Mouse (Mus musculus) intestine, embryonic 16.5 days (tissue): ENCODE data around the gene Zdhhc12. TPM values are rescaled to one million over a fixed set of nuclear protein-coding genes. Genes with fewer than 3 reads are reported as not detected.

Experiments used
- ATAC-seq: fragments of 200-750 bp; cut with Nextera tagmentation; 2 replicates; pipeline ENCODE4 v1.8.0; 2017; ENCODE audit warnings: moderate TSS enrichment, moderate library complexity
- H3K27ac ChIP-seq: fragments of 300-500 bp; sonication (generic); 2 replicates; pipeline ENCODE4 v1.5.1; 2014; ENCODE audit warnings: mild to moderate bottlenecking, low read length
- H3K27me3 ChIP-seq: fragments of 300-500 bp; sonication (generic); replicated peaks from 2 replicates; pipeline ENCODE4 v1.6.1; 2014; ENCODE audit warnings: low read length, control low read depth, mixed read lengths; ENCODE audit not compliant: control insufficient read depth, insufficient read depth
- H3K36me3 ChIP-seq: fragments of 300-500 bp; sonication (generic); 2 replicates; pipeline ENCODE4 v1.6.1; 2014; ENCODE audit warnings: low read length, control low read depth; ENCODE audit not compliant: control insufficient read depth, insufficient read depth
- H3K4me1 ChIP-seq: fragments of 300-500 bp; sonication (generic); 2 replicates; pipeline ENCODE4 v1.6.1; 2014; ENCODE audit warnings: low read length, control low read depth, mixed read lengths; ENCODE audit not compliant: control insufficient read depth, insufficient read depth
- H3K4me2 ChIP-seq: fragments of 300-500 bp; sonication (generic); 2 replicates; pipeline ENCODE4 v1.6.1; 2014; ENCODE audit warnings: low read depth, low read length, control low read depth
- H3K4me3 ChIP-seq: fragments of 300-500 bp; sonication (generic); 2 replicates; pipeline ENCODE4 v1.5.1; 2014; ENCODE audit warnings: mild to moderate bottlenecking, low read length
- H3K9ac ChIP-seq: fragments of 300-500 bp; sonication (generic); 2 replicates; pipeline ENCODE4 v1.6.1; 2014; ENCODE audit warnings: low read depth, low read length
- H3K9me3 ChIP-seq: fragments of 300-500 bp; sonication (generic); 2 replicates; pipeline ENCODE4 v1.6.1; 2016; ENCODE audit warnings: low read length, control low read depth; ENCODE audit not compliant: control insufficient read depth
- WGBS: fragments of 180-500 bp; shearing (Covaris S2); extraction: QIAGEN DNeasy Blood & Tissue Kit; methylation state at CpG from one replicate; pipeline ENCODE4 v1.1.7; 2014; 5-methylcytosine and 5-hydroxymethylcytosine counted together
- polyA plus RNA-seq: library from polyadenylated mRNA; unstranded; fragments of >200 nt; fragmentation: Nextera tagmentation; extraction: Ambion mirVana; gene quantifications from 2 replicates; pipeline ENCODE4 v1.2.1, GENCODE M21; 2015

Zdhhc12 gene
- polyA plus RNA-seq, 1 experiment from 2014 or later: 79.0 TPM

GRCm38 (mm10) chr2:30084632-30085031 is 8.8 kb downstream of the Zdhhc12 start:
- H3K4me2 ChIP-seq: peak overlapping the region; percentile 44
- no peaks in the 10 kb centered on the region for H3K27me3 ChIP-seq
- H3K4me3 ChIP-seq: peak overlapping the region; percentile 26
- peak overlapping the region; percentile 54; the same call in 1 of the 2 replicates for H3K9ac ChIP-seq
- no peaks in the 10 kb centered on the region for H3K36me3 ChIP-seq
- H3K27ac ChIP-seq: no peak overlapping the region
- H3K9me3 ChIP-seq: no peaks in the 10 kb centered on the region
- 0 out of 2 replicates have a peak, but pooled peaks have one; percentile 43 for ATAC-seq
- WGBS: 33% methylated on average over 12 of the region's 12 CpGs
- 0 out of 2 replicates have a peak, but pooled peaks cover 7% of the 10 kb centered on the region for H3K4me1 ChIP-seq

DNA sequence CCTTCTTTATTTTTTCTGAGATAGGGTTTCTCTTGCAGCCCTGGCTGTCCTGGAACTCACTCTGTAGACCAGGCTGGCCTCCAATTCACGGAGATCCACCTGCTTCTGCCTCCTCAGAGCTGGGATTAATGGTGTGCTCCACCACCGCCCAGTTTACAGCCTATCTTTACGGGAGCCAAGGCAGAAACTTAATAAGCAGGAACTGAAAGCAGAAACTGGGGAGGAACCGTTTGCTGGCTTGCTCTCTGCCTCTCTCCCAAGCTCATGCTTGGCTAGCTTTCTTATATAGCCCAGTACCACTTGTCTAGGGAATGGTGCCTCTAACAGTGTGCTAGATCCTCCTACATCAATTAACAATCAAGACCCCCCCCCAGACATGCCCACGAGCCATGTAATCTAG is 9.3 kb downstream of the Zdhhc12 start:
- H3K9ac ChIP-seq: peak overlapping the region; percentile 54; the same call in 1 of the 2 replicates
- no peak overlapping the region for H3K27ac ChIP-seq
- 0 out of 2 replicates have a peak, but pooled peaks cover 7% of the 10 kb centered on the region for H3K4me1 ChIP-seq
- H3K36me3 ChIP-seq: no peaks in the 10 kb centered on the region
- no peaks in the 10 kb centered on the region for H3K9me3 ChIP-seq
- peak overlapping the region; percentile 44; the same call in 1 of the 2 replicates for H3K4me2 ChIP-seq
- 49% methylated on average over 5 of the region's 5 CpGs for WGBS
- no peak overlapping the region; the same call in 1 of the 2 replicates for H3K4me3 ChIP-seq
- ATAC-seq: no peak
- H3K27me3 ChIP-seq: no peaks in the 10 kb centered on the region

- WGBS: 90% methylated on average over 15 of the region's 15 CpGs
- no peaks in the 10 kb centered on the region for H3K27me3 ChIP-seq
- H3K36me3 ChIP-seq: no peaks in the 10 kb centered on the region
- no peak overlapping the region for H3K27ac ChIP-seq
- no peak overlapping the region for H3K4me2 ChIP-seq
- no peaks in the 10 kb centered on the region for H3K9me3 ChIP-seq
- ATAC-seq: no peak
- peaks cover 9% of the 10 kb centered on the region for H3K4me1 ChIP-seq
- no peak overlapping the region for H3K9ac ChIP-seq
- H3K4me3 ChIP-seq: no peak overlapping the region
These were observed 13.2 kb downstream of the Zdhhc12 start for GRCm38 (mm10) chr2:30080181-30080800.

GRCm38 (mm10) chr2:30078760-30079159 is 14.7 kb downstream of the Zdhhc12 start:
- Histone ChIP-seq H3K4me3 (peak overlapping the region; percentile 70; the same call in 1 of the 2 replicates), H3K36me3 (no peaks in the 10 kb centered on the region; the same call in 1 of the 2 replicates), H3K9ac (peak overlapping the region; percentile 79), H3K27ac (peak overlapping the region; percentile 84), H3K9me3 (no peaks in the 10 kb centered on the region), H3K4me2 (peak overlapping the region; percentile 91), H3K4me1 (peaks cover 6% of the 10 kb centered on the region), H3K27me3 (no peaks in the 10 kb centered on the region)
- no peak for ATAC-seq
- WGBS: 65% methylated on average over 4 of the region's 4 CpGs

- Histone ChIP-seq H3K4me2 (peak overlapping the region; percentile 91), H3K4me3 (peak overlapping the region; percentile 70), H3K9ac (peak overlapping the region; percentile 79), H3K9me3 (no peaks in the 10 kb centered on the region), H3K27me3 (no peaks in the 10 kb centered on the region), H3K27ac (peak overlapping the region; percentile 84), H3K36me3 (peaks cover 3% of the 10 kb centered on the region; the same call in 1 of the 2 replicates), H3K4me1 (peaks cover 6% of the 10 kb centered on the region)
- peak; percentile 28 for ATAC-seq
- 8% methylated on average over 10 of the region's 10 CpGs for WGBS
These were observed 15.1 kb downstream of the Zdhhc12 start for GRCm38 (mm10) chr2:30078349-30078712.

DNA sequence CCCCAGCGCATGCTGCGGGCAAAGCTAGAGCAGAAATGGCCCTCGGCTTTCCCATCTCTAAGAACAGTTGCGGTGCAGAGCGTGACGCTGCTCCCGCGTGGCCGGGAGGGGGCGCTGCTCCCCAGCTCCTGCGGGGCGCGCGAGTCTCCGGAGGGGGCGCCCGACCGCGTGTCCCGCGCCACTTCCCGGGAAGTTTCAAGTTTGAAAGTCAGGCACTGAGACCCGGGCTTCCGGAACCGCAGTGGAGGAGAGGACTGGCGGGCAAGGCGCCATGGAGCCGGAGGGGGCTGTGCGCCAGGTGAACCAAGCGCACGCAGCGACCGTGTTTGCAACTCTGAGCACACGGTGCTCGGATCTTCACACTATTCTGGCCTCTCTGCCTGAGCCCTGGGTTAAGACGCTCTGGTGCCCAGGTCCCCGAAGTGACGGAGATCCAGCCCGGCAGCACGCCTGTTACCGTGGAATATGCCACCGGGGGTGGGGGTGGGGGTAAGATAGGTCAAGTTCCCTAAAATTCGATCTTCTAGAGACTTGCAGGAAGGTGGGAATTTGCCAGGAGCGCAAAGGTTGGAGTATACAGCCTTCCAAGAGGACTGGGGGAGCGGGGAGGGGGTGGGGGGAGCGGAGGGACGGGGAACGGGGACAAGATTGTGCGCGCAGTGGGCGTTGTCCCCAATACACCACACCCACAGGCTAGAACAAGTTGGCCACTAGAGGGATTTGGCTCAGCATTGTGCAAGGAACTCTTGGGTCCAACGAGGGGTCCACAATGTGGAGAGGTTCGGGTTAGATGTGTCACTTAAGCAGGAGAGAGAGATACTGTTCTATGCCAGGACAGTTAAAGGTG is 15.7 kb downstream of the Zdhhc12 start, which contains the start of gene Pkn3:
TSS of gene Pkn3 (plus strand) at position 183 of the 847 bp plus-strand sequence.
- H3K9ac ChIP-seq: peak within 1 kb of the TSS; percentile 79
- under 1% methylated on average over 53 of the region's 53 CpGs for WGBS
- no peaks in the 10 kb centered on the region for H3K9me3 ChIP-seq
- peak within 1 kb of the TSS; percentile 91 for H3K4me2 ChIP-seq
- H3K4me3 ChIP-seq: peak within 1 kb of the TSS; percentile 70
- peak; percentile 83 for ATAC-seq
- H3K4me1 ChIP-seq: peaks cover 6% of the 10 kb centered on the region
- peaks cover 4% of the 10 kb centered on the region; the same call in 1 of the 2 replicates for H3K36me3 ChIP-seq
- H3K27me3 ChIP-seq: no peaks in the 10 kb centered on the region
- H3K27ac ChIP-seq: peak within 1 kb of the TSS; percentile 84

GRCm38 (mm10) chr2:30076959-30077358 is 16.5 kb downstream of the Zdhhc12 start:
- Histone ChIP-seq H3K4me1 (peaks cover 6% of the 10 kb centered on the region), H3K4me3 (no peak overlapping the region), H3K9me3 (no peaks in the 10 kb centered on the region), H3K36me3 (peaks cover 4% of the 10 kb centered on the region; the same call in 1 of the 2 replicates), H3K27ac (no peak overlapping the region), H3K9ac (peak overlapping the region; percentile 79; the same call in 1 of the 2 replicates), H3K4me2 (peak overlapping the region; percentile 91), H3K27me3 (no peaks in the 10 kb centered on the region)
- 60% methylated on average over 6 of the region's 6 CpGs for WGBS
- peak; percentile 34 for ATAC-seq

GRCm38 (mm10) chr2:30076439-30076838 is 17.0 kb downstream of the Zdhhc12 start:
- Histone ChIP-seq H3K27ac (no peak overlapping the region), H3K9ac (no peak overlapping the region), H3K36me3 (peaks cover 4% of the 10 kb centered on the region; the same call in 1 of the 2 replicates), H3K4me3 (no peak overlapping the region), H3K9me3 (no peaks in the 10 kb centered on the region), H3K4me2 (no peak overlapping the region), H3K4me1 (peaks cover 6% of the 10 kb centered on the region), H3K27me3 (no peaks in the 10 kb centered on the region)
- ATAC-seq: no peak
- 92% methylated on average over 9 of the region's 9 CpGs for WGBS

DNA sequence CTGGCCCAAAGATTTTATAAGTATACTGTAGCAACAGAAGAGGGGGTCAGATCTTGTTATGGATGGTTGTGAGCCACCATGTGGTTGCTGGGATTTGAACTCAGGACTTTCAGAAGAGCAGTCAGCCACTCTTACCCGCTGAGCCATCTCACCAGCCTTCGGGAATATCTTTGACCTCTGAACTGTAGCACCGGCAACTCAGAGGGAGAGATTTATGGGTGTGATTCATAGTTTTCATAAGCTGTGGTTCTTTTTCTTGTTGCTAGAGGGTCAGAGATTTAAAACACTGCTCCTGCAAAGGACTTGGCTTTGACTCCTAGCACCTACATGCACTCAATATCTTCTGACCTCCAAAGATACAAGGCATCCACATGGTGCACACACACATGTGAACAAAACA is 17.8 kb downstream of the Zdhhc12 start:
- H3K27me3 ChIP-seq: no peaks in the 10 kb centered on the region
- no peak for ATAC-seq
- no peak overlapping the region for H3K9ac ChIP-seq
- no peak overlapping the region for H3K4me3 ChIP-seq
- no peak overlapping the region for H3K4me2 ChIP-seq
- H3K36me3 ChIP-seq: peaks cover 5% of the 10 kb centered on the region; the same call in 1 of the 2 replicates
- H3K9me3 ChIP-seq: no peaks in the 10 kb centered on the region
- no peak overlapping the region for H3K27ac ChIP-seq
- 38% methylated on average over 3 of the region's 3 CpGs for WGBS
- peaks cover 6% of the 10 kb centered on the region for H3K4me1 ChIP-seq
